Mouse (Mus musculus): ENCODE results near the gene Neu1. TPM values are rescaled to one million over a fixed set of nuclear protein-coding genes. Genes with fewer than 3 reads are reported as not detected.
"Not testable (repeated sequence)": the region's sequence is repeated elsewhere in the genome, so short reads cannot be mapped to it uniquely, and the experiment has no call there.

Neu1 gene
- polyA plus RNA-seq, 1 experiment = 4.1 TPM

GRCm38 (mm10) chr17:34960702-34961493 lies 29.8 kb downstream of the Neu1 start:
- Histone ChIP-seq H3K4me3 (ENCODE audit: control insufficient read depth, low read depth, low read length) (no peak overlapping the region), H3K36me3 (ENCODE audit: control insufficient read depth, insufficient read depth, low read length) (no peaks in the 10 kb centered on the region), H3K27me3 (ENCODE audit: control insufficient read depth, insufficient read depth, low read length) (no peaks in the 10 kb centered on the region), H3K27ac (ENCODE audit: control insufficient read depth, insufficient read depth, low read depth, low read length) (peak overlapping the region; percentile 39), H3K4me1 (ENCODE audit: control insufficient read depth, insufficient read depth, low read length) (peaks cover 8% of the 10 kb centered on the region)
- TF ChIP-seq POLR2A (IDR thresholded peaks at IDR 0.05; ENCODE audit: control insufficient read depth, low read depth, low read length) (no peak), CTCF (IDR thresholded peaks at IDR 0.05; ENCODE audit: control insufficient read depth, insufficient read depth, insufficient replicate concordance, low read depth, low read length) (no peak)

GRCm38 (mm10) chr17:34962125-34962524 lies 31.1 kb downstream of the Neu1 start:
- no peak overlapping the region for H3K4me3 ChIP-seq (ENCODE audit: control insufficient read depth, low read depth, low read length)
- no peaks in the 10 kb centered on the region for H3K27me3 ChIP-seq (ENCODE audit: control insufficient read depth, insufficient read depth, low read length)
- TF ChIP-seq CTCF (IDR thresholded peaks at IDR 0.05; ENCODE audit: control insufficient read depth, insufficient read depth, insufficient replicate concordance, low read depth, low read length) (no peak), POLR2A (IDR thresholded peaks at IDR 0.05; ENCODE audit: control insufficient read depth, low read depth, low read length) (no peak)
- H3K36me3 ChIP-seq (ENCODE audit: control insufficient read depth, insufficient read depth, low read length) = no peaks in the 10 kb centered on the region
- peaks cover 8% of the 10 kb centered on the region for H3K4me1 ChIP-seq (ENCODE audit: control insufficient read depth, insufficient read depth, low read length)
- H3K27ac ChIP-seq (ENCODE audit: control insufficient read depth, insufficient read depth, low read depth, low read length) = no peak overlapping the region

DNA sequence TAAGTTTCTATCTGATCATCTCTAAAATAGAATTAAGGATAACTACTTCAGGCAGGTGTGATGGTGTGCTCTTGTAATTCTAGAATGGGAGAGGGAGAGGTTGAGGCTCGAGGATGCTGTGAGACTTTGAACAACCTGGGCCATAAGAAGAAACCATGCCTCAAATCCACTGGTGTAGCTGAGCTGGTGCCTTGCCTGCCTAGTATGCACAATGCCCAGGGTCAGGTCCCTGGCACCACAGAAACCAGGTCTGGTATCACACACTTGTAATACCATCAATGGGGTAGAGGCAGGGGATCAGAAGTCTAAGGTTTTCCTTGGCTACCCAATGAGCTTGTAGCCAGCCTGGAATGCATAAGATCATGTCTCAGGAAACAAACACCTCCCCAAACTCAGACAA lies 31.8 kb downstream of the Neu1 start:
- Histone ChIP-seq H3K27me3 (ENCODE audit: control insufficient read depth, insufficient read depth, low read length) (no peaks in the 10 kb centered on the region), H3K36me3 (ENCODE audit: control insufficient read depth, insufficient read depth, low read length) (no peaks in the 10 kb centered on the region), H3K4me3 (ENCODE audit: control insufficient read depth, low read depth, low read length) (no peak overlapping the region), H3K4me1 (ENCODE audit: control insufficient read depth, insufficient read depth, low read length) (peaks cover 8% of the 10 kb centered on the region), H3K27ac (ENCODE audit: control insufficient read depth, insufficient read depth, low read depth, low read length) (no peak overlapping the region)
- TF ChIP-seq POLR2A (IDR thresholded peaks at IDR 0.05; ENCODE audit: control insufficient read depth, low read depth, low read length) (no peak), CTCF (IDR thresholded peaks at IDR 0.05; ENCODE audit: control insufficient read depth, insufficient read depth, insufficient replicate concordance, low read depth, low read length) (no peak)

DNA sequence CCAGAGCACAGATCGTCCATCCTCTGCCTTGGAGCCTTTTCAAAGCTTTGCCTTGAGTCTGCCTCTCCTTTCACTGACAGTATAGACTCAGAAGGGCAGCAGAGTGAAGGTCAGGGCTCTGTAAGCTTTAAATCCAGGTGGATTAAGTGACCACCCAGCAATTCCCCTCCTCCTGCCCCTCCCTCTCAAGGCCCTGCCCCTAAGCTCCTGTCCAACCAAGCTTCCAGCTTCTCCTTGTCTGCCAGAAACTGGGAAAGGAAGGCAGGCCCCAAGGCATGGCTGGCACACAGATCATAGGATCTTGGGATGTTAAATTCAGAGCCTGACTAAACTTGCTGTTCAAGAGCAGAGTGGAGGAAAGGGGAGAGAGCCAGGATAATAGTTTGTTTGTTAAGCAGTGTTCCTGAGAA lies 33.6 kb downstream of the Neu1 start:
- Histone ChIP-seq H3K4me3 (ENCODE audit: control insufficient read depth, low read depth, low read length) (no peak overlapping the region), H3K27ac (ENCODE audit: control insufficient read depth, insufficient read depth, low read depth, low read length) (peak overlapping the region; percentile 23; the same call in 1 of the 2 replicates), H3K27me3 (ENCODE audit: control insufficient read depth, insufficient read depth, low read length) (no peaks in the 10 kb centered on the region), H3K4me1 (ENCODE audit: control insufficient read depth, insufficient read depth, low read length) (peaks cover 4% of the 10 kb centered on the region), H3K36me3 (ENCODE audit: control insufficient read depth, insufficient read depth, low read length) (no peaks in the 10 kb centered on the region)
- TF ChIP-seq POLR2A (IDR thresholded peaks at IDR 0.05; ENCODE audit: control insufficient read depth, low read depth, low read length) = no peak
- TF ChIP-seq CTCF (IDR thresholded peaks at IDR 0.05; ENCODE audit: control insufficient read depth, insufficient read depth, insufficient replicate concordance, low read depth, low read length) = no peak

GRCm38 (mm10) chr17:34965627-34966026 lies 34.6 kb downstream of the Neu1 start:
- no peak overlapping the region for H3K4me3 ChIP-seq (ENCODE audit: control insufficient read depth, low read depth, low read length)
- H3K36me3 ChIP-seq (ENCODE audit: control insufficient read depth, insufficient read depth, low read length) = no peaks in the 10 kb centered on the region
- H3K27ac ChIP-seq (ENCODE audit: control insufficient read depth, insufficient read depth, low read depth, low read length) = no peak overlapping the region
- TF ChIP-seq POLR2A (IDR thresholded peaks at IDR 0.05; ENCODE audit: control insufficient read depth, low read depth, low read length) (no peak), CTCF (IDR thresholded peaks at IDR 0.05; ENCODE audit: control insufficient read depth, insufficient read depth, insufficient replicate concordance, low read depth, low read length) (no peak)
- no peaks in the 10 kb centered on the region for H3K4me1 ChIP-seq (ENCODE audit: control insufficient read depth, insufficient read depth, low read length)
- no peaks in the 10 kb centered on the region for H3K27me3 ChIP-seq (ENCODE audit: control insufficient read depth, insufficient read depth, low read length)

DNA sequence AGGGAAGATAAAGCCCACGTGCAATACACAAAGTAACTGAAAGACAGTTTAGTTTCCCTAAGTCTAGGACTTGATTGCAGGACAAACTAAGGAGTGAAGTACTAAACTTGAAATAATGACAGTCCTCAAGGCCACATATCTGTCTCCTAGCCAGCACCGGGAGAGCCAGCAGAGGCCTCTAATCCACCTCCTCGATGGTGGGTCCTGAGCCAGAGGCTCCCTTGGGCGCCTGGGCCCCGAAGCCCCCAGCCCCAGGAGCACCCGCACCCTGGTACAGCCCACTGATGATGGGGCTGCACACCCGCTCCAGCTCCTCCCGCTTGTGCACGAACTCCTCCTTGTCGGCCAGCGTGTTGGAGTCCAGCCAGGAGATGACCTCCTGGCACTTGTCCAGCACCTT lies 38.8 kb downstream of the Neu1 start, which contains the start of gene Gm20481:
TSS of gene Gm20481 (plus strand) at position 91 of the 400 bp plus-strand sequence.
- H3K27ac ChIP-seq (ENCODE audit: control insufficient read depth, insufficient read depth, low read depth, low read length); H3K36me3 ChIP-seq (ENCODE audit: control insufficient read depth, insufficient read depth, low read length); H3K27me3 ChIP-seq (ENCODE audit: control insufficient read depth, insufficient read depth, low read length); H3K4me1 ChIP-seq (ENCODE audit: control insufficient read depth, insufficient read depth, low read length): not testable (repeated sequence)
- peak within 1 kb of the TSS; percentile 48 for H3K4me3 ChIP-seq (ENCODE audit: control insufficient read depth, low read depth, low read length)

GRCm38 (mm10) chr17:34970850-34971249 lies 39.8 kb downstream of the Neu1 start:
- H3K36me3 ChIP-seq (ENCODE audit: control insufficient read depth, insufficient read depth, low read length); H3K27me3 ChIP-seq (ENCODE audit: control insufficient read depth, insufficient read depth, low read length); H3K27ac ChIP-seq (ENCODE audit: control insufficient read depth, insufficient read depth, low read depth, low read length); H3K4me1 ChIP-seq (ENCODE audit: control insufficient read depth, insufficient read depth, low read length); H3K4me3 ChIP-seq (ENCODE audit: control insufficient read depth, low read depth, low read length): not testable (repeated sequence)

DNA sequence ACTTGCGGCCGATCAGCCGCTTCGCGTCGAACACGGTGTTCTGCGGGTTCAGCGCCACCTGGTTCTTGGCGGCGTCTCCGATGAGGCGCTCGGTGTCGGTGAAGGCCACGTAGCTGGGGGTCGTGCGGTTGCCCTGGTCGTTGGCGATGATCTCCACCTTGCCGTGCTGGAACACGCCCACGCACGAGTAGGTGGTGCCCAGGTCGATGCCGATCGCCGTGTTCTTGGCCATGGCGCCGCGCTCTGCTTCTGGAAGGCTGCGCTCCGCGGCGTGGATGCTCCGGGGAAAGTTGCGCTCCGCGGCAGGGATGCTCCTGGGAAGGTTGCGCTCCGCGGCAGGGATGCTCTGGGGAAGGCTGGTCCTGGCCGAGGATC lies 40.6 kb downstream of the Neu1 start:
- not testable (repeated sequence) for H3K27me3 ChIP-seq (ENCODE audit: control insufficient read depth, insufficient read depth, low read length); H3K36me3 ChIP-seq (ENCODE audit: control insufficient read depth, insufficient read depth, low read length); H3K4me1 ChIP-seq (ENCODE audit: control insufficient read depth, insufficient read depth, low read length); H3K27ac ChIP-seq (ENCODE audit: control insufficient read depth, insufficient read depth, low read depth, low read length)
- H3K4me3 ChIP-seq (ENCODE audit: control insufficient read depth, low read depth, low read length) = peak overlapping the region; percentile 91

Data from testis, adult 2 months (tissue).